Mouse (Mus musculus) retina, embryonic 14.5 days (tissue): ENCODE measurements around the gene Vcp.
"Not testable (repeated sequence)": the region's sequence is repeated elsewhere in the genome, so short reads cannot be mapped to it uniquely, and the experiment has no call there.

ENCODE experiments used
- DNase-seq: peaks from one replicate; pipeline ENCODE4 v3.0.0-alpha.2; 2015; ENCODE audit warnings: low spot score

Gene Vcp

GRCm38 (mm10) chr4:43029121-43029520 is 28.8 kb upstream of the Vcp start:
- no peak for DNase-seq

- DNase-seq = peak; percentile 97
Observed at GRCm38 (mm10) chr4:43025084-43025960, 25.0 kb upstream of the Vcp start, which contains the start of gene Pigo. TSS of gene Pigo (minus strand) at chr4:43025819.

- DNase-seq = no peak
Observed at GRCm38 (mm10) chr4:43024673-43025072, 24.4 kb upstream of the Vcp start.

DNA sequence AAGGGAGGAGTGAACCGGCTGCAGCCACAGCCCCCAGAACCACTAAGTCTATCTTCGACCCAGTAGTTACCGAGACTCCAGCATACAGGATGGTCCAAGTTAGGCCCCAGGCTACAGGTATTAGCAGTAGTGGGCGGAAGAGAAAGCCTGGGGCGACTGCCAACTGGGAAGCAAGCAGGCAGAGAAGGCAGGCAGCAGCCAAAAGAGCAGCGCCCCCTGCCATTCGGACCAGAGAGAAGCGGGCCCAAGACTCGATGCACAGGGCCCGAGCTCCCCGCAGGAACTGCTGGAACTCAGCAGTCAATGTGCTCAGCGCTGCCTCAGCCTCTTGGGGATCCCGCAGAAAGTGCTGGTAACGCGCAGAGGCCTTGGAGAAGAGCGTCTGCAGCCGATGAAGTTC is 21.0 kb upstream of the Vcp start:
- no peak for DNase-seq

DNA sequence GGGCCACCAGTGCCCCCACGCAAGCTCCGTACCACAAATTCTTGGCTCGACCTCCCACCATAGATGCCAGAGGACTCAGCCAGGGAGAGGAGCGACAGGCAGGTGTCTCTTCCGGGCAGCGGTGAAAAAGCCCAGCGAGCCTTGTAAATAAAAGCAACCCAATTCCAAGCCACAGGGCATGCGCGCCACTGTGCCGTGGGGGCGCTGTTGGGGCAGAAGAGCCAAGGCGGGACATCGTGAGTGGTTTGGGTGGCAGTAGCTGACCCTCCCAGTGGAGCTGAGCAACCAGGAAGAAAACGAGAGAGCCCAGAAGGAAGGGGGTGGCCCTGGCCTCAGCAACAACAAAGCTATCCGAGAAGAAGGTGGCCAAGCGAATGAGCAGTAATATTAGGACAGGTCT is 20.6 kb upstream of the Vcp start:
- no peak for DNase-seq

DNA sequence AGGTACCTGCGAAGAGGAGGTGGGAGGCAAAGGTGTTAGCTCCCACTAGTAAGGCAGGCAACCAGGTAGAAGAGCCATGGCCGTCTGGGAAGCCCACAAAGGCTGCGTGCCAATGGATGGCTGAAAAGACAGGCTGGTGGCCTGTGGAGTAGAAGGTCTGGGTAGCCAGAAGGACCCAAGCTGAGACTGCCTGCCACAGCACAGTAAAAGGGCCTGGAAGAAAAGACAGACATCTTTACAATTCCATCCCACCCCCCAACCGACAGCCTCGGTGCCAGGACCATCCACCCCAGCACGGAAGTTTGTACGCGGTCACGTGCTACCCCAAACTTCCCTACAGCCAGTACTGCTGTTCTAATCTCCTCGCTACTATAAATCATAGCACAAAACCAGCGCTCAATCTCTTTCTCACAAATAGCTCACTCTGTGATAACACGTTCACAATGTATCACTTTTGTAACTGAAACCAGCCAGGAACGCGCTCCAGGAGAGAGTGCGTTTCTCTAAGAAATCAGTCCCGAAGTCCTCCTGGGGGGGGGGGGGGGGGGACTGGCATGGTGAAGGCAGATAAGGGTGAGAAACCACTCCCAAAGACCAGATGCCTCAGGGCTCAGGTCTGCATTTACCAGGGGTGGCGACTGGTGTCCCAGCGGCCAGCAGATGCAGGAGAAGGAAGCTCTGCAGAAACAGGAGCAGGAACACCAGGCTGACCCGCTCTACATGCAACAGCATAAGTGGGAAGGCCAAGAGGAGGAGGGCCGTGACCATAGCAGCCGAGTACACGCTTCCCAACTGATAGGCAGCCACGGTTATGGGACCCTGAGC is 19.5 kb upstream of the Vcp start:
- DNase-seq = no peak

DNA sequence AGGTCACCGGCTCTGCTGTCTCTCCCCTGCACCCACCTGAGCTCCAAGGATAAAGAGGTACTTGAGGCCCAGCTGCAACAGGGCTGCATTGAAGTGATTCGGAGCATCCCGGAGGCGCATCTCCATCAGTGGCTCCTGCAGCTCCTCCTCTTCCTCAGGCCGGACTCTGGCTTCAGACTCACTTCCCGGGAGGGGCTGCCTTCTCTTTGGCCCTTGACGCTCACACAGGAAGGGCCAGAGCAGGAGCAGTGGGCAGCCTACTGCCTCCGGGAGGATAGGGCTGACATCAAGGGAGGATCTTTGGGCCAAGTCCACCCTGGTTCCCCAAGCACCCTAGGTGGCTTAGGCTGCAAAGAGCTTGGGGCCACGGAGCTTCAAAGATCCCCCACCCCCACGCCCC is 18.9 kb upstream of the Vcp start:
- no peak for DNase-seq

GRCm38 (mm10) chr4:43018156-43018555 is 17.8 kb upstream of the Vcp start:
- no peak for DNase-seq

DNA sequence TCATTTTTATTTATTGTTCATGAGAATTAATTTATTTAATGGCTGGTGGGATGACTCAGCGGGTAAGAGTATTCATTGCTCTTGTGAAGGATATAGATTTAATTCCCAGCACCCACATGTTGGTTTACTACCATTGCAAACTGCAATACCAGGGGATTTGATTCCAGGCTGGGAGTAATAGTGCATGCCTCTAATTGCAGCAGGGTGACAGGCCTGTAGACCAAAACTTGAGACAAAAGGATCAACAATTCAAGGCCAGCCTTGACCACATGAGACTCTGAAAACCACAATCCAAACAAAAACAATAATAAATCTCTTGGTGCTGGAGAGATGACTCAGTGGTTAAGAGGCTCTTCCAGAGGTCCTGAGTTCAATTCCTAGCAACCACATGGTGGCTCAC is 11.8 kb upstream of the Vcp start:
- DNase-seq = no peak

DNA sequence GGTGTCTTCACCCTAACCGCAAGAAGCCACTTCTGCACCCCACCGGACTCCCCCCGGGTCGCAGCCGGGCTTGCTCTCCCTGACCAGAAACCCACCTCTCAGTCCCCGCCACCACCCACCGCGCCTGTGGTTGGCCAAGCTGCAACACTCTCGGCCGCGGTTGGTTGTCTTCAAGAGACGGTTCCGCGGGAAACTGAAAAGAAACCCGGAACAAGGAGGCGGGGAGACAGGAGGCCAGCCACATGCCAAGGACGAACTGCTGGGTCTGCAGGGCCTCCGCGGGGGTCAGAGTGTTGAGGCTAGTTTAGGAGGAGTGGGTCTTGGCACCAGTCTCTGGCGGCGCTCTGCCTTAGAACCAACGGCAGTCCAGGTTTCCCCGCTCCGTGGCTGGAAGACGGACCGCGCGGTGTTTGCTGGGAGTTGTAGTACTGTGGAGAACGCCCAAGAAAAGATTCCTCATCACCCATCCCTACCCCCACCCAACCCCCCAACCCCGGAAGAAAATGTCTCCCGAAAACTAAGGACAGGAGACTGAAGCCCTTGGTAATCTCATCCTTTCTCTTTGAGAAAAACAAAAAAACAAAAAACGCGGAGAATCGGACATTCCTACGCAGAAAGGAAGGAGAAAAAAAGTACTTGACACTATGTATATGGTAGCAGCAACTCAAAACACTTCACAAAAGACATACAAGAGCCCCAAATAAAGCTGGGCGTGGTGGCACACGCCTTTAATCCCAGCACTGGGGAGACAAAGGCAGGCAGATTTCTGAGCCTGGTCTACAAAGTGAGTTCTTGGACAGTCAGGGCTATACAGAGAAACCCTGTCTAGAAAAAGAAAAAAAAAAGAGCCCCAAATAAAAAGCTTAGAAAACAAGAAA is 10.1 kb upstream of the Vcp start, which contains the start of gene Fancg:
Fancg (minus strand) TSS at position 346 of the 878 bp plus-strand sequence.
- peak; percentile 87 for DNase-seq

GRCm38 (mm10) chr4:43005765-43006164 is 5.5 kb upstream of the Vcp start:
- peak; percentile 74 for DNase-seq

DNA sequence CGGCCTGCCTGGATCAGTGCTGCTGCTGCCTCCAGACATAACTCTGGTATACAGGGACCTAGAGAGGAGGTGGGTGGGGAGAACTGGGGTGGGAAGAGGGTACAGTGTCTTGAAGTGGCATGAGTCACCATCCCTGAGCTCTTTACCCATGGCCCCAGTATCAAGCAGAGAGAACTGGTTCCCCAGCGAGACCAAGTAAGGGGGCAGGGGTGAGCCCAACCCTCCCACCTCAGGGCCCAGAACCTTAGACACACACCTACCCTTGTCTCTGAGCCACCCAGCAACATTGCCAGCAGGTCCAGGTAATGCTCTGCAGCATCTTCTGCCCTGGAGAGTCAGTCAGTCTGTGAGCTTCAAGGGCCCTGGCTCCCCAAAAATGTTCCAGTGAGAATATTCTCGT is 4.6 kb upstream of the Vcp start:
- no peak for DNase-seq

- no peak for DNase-seq
Observed at GRCm38 (mm10) chr4:43002756-43003439, 2.6 kb upstream of the Vcp start.

- DNase-seq = no peak
Observed at GRCm38 (mm10) chr4:43001272-43001671, 965 bp upstream of the Vcp start.

GRCm38 (mm10) chr4:42999451-43000140 is 711 bp downstream of the Vcp start:
- DNase-seq = peak; percentile 78

GRCm38 (mm10) chr4:42998022-42998421 is 2.3 kb downstream of the Vcp start:
- no peak for DNase-seq

DNA sequence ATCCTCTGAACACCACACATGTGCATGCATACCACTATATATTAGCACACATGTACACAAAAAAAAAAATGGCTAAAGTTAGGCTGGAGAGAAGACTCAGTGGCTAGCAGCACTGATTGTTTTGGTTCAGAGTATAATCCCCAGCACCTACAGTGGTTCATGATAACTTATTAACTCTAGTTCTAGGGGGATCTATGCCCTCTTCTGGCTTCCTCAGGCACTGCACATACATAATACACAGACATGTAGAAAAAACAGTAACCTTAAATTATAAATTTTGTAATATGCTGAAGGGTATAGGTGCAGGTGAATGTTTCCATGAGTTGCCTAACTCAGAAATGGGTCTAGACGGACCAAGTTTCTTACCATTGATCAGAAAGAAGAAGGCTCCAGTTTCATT is 12.0 kb downstream of the Vcp start:
- no peak for DNase-seq

- not testable (repeated sequence) for DNase-seq
Observed at GRCm38 (mm10) chr4:42980467-42980866, 19.8 kb downstream of the Vcp start.

DNA sequence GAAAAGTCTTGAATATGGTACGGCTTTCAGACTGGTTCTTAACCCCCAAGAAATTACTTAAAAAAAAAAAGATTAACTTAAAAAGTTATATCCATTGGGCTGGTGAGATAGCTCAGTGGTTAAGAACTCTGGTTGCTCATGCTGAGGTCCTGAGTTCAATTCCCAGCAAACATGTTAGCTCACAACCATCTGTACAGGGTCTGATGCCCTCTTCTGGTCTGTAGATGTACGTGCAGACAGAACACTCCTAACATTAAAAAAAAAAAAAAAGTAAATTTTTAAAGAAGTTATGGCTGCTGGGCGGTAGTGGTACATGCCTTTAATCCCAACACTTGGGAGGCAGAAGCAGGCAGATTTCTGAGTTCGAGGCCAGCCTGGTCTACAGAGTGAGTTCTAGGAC is 22.2 kb downstream of the Vcp start:
- DNase-seq = no peak

DNA sequence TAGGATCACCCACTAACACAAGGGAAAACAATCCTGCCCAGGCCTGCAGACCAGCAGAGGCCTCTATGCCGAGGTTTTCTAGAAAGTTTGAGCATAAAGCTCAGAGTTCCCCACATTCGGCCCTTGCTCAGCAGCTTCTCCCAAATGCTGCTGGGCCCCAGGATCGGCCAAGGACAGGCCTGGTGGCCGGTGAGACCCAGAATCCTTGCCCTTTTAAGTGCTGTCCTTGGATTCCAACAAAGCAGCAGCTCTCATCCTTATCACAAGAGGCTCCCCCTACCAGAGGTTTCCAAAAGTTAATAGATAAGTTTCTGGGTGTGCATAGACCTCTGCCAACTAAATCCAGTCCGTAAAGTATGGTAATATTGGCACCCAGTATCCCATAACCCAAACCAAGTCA is 26.4 kb downstream of the Vcp start:
- DNase-seq = no peak

DNA sequence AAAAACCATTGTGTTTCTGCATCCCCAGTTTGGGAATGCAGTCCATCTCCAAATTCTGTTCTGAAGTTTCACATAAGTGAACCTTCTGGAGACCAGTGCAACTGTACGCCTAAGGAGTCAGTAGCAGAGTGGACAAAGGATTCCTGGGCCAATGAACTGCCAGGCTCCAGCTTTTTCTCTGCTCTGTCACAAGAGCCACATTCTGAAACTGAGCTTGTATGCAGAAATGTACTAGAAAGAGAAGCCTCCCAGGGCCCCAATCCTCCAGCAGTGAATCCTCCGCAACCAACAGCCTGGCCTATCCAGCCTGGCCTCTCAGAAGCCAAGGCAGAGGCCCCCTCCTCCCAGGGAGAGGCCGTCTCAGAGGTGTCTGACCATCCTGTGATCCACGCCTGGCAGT is 27.4 kb downstream of the Vcp start:
- DNase-seq = no peak
